Mouse (Mus musculus) cerebellum, adult 8-10 months (tissue): ENCODE data around the gene Scyl1.

ENCODE experiments used
- DNase-seq: peaks from one replicate; pipeline ENCODE4 v3.0.0; 2022

Scyl1 gene

GRCm38 (mm10) chr19:5802787-5803040, 31.5 kb upstream of the Scyl1 start:
- no peak for DNase-seq

GRCm38 (mm10) chr19:5802011-5802786, 31.0 kb upstream of the Scyl1 start:
- DNase-seq: peak; percentile 97

GRCm38 (mm10) chr19:5801432-5801964, 30.3 kb upstream of the Scyl1 start:
- DNase-seq: no peak

- DNase-seq: peak; percentile 46
Observed at GRCm38 (mm10) chr19:5800632-5801431, 29.6 kb upstream of the Scyl1 start.

- no peak for DNase-seq
Observed at GRCm38 (mm10) chr19:5800350-5800631, 29.1 kb upstream of the Scyl1 start.

- DNase-seq: peak; percentile 30
Observed at GRCm38 (mm10) chr19:5799566-5800349, 28.5 kb upstream of the Scyl1 start.

- DNase-seq: peak; percentile 18
Observed at GRCm38 (mm10) chr19:5798700-5799479, 27.7 kb upstream of the Scyl1 start.

GRCm38 (mm10) chr19:5797381-5798111, 26.3 kb upstream of the Scyl1 start:
- DNase-seq: peak; percentile 15

- peak; percentile 21 for DNase-seq
Observed at GRCm38 (mm10) chr19:5796573-5797111, 25.4 kb upstream of the Scyl1 start.

GRCm38 (mm10) chr19:5795668-5796572, 24.7 kb upstream of the Scyl1 start:
- DNase-seq: peak; percentile 15

- peak; percentile 22 for DNase-seq
Observed at GRCm38 (mm10) chr19:5794771-5795576, 23.8 kb upstream of the Scyl1 start.

GRCm38 (mm10) chr19:5793917-5794770, 22.9 kb upstream of the Scyl1 start:
- DNase-seq: peak; percentile 34

- DNase-seq: peak; percentile 59
Observed at GRCm38 (mm10) chr19:5793116-5793515, 21.9 kb upstream of the Scyl1 start.

GRCm38 (mm10) chr19:5791329-5791728, 20.1 kb upstream of the Scyl1 start:
- DNase-seq: no peak

- DNase-seq: no peak
Observed at GRCm38 (mm10) chr19:5789066-5789465, 17.8 kb upstream of the Scyl1 start.

- DNase-seq: no peak
Observed at GRCm38 (mm10) chr19:5788620-5789019, 17.4 kb upstream of the Scyl1 start.

GRCm38 (mm10) chr19:5787920-5788319, 16.7 kb upstream of the Scyl1 start:
- no peak for DNase-seq

- DNase-seq: peak; percentile 89
Observed at GRCm38 (mm10) chr19:5787128-5787635, 16.0 kb upstream of the Scyl1 start.
